Mouse (Mus musculus) liver, embryonic 11.5 days (tissue): Measurements from ENCODE around the gene Tmem107. TPM values are rescaled to one million over a fixed set of nuclear protein-coding genes. Genes with fewer than 3 reads are reported as not detected.
A peak's percentile ranks its signal among the peaks of the same experiment; 100 is the strongest.

Source experiments
- ATAC-seq: fragments of 200-750 bp; cut with Nextera tagmentation; replicated peaks from 2 replicates; pipeline ENCODE4 v1.8.0; 2017; ENCODE audit warnings: moderate number of reproducible peaks, mild to moderate bottlenecking, moderate TSS enrichment, moderate library complexity; ENCODE audit not compliant: low FRiP score
- DNase-seq: peaks from one replicate; pipeline ENCODE4 v3.0.0-alpha.2; 2017; ENCODE audit warnings: low spot score
- H3K27ac ChIP-seq: fragments of 300-500 bp; sonication (generic); 2 replicates; pipeline ENCODE4 v1.5.1; 2014; ENCODE audit warnings: mild to moderate bottlenecking, low read depth, low read length, control low read depth
- H3K27me3 ChIP-seq: fragments of 300-500 bp; sonication (generic); replicated peaks from 2 replicates; pipeline ENCODE4 v1.6.1; 2014; ENCODE audit warnings: low read length, mixed read lengths; ENCODE audit not compliant: control insufficient read depth, insufficient read depth
- H3K36me3 ChIP-seq: fragments of 300-500 bp; sonication (generic); 2 replicates; pipeline ENCODE4 v1.6.1; 2014; ENCODE audit warnings: mild to moderate bottlenecking, low read length, moderate library complexity, mixed read lengths; ENCODE audit not compliant: control insufficient read depth, insufficient read depth
- H3K4me1 ChIP-seq: fragments of 300-500 bp; sonication (generic); replicated peaks from 2 replicates; pipeline ENCODE4 v1.6.1; 2014; ENCODE audit warnings: low read length, mixed read lengths; ENCODE audit not compliant: control insufficient read depth, insufficient read depth
- H3K4me2 ChIP-seq: fragments of 300-500 bp; sonication (generic); 2 replicates; pipeline ENCODE4 v1.6.1; 2014; ENCODE audit warnings: mild to moderate bottlenecking, control low read depth, moderate library complexity
- H3K4me3 ChIP-seq: fragments of 300-500 bp; sonication (generic); 2 replicates; pipeline ENCODE4 v1.5.1; 2014; ENCODE audit warnings: low read depth, low read length, control low read depth
- H3K9ac ChIP-seq: fragments of 300-500 bp; sonication (generic); 2 replicates; pipeline ENCODE4 v1.6.1; 2014; ENCODE audit warnings: low read depth, low read length, control low read depth
- H3K9me3 ChIP-seq: fragments of 300-500 bp; sonication (generic); 2 replicates; pipeline ENCODE4 v1.6.1; 2016; ENCODE audit warnings: low read length, inconsistent platforms, mixed read lengths; ENCODE audit not compliant: control insufficient read depth
- WGBS: fragments of 180-500 bp; shearing (Covaris S2); extraction: QIAGEN DNeasy Blood & Tissue Kit; methylation state at CpG from one replicate; pipeline ENCODE4 v1.1.7; 2014; 5-methylcytosine and 5-hydroxymethylcytosine counted together
- polyA plus RNA-seq: library from polyadenylated mRNA; unstranded; fragments of >200 nt; fragmentation: Nextera tagmentation; extraction: Ambion mirVana; gene quantifications from 2 replicates; pipeline ENCODE4 v1.2.1, GENCODE M21; 2014

Tmem107 gene
- 39.1 and 43.5 TPM in 2 replicates for polyA plus RNA-seq

- peak; percentile 91 for DNase-seq
- Histone ChIP-seq H3K27ac (peak within 1 kb of the TSS; percentile 68), H3K4me2 (peak within 1 kb of the TSS; percentile 90), H3K9ac (peak within 1 kb of the TSS; percentile 81), H3K4me1 (peaks cover 40% of the 10 kb centered on the region), H3K4me3 (peak within 1 kb of the TSS; percentile 70), H3K27me3 (no peaks in the 10 kb centered on the region), H3K36me3 (no peaks in the 10 kb centered on the region), H3K9me3 (no peaks in the 10 kb centered on the region)
- under 1% methylated on average over 47 of the region's 47 CpGs for WGBS
- ATAC-seq: peak; percentile 82
These were observed at the start of gene Tmem107 for GRCm38 (mm10) chr11:69070590-69071222. Gene Tmem107, plus strand, starts transcription at chr11:69070806.

GRCm38 (mm10) chr11:69026562-69026961, 44.0 kb upstream of the Tmem107 start:
- WGBS: 93% methylated on average over 3 of the region's 3 CpGs
- DNase-seq (no peak), ATAC-seq (no peak)
- no peak overlapping the region for H3K4me2 ChIP-seq
- H3K27ac ChIP-seq: no peak overlapping the region
- H3K9ac ChIP-seq: no peak overlapping the region
- H3K4me1 ChIP-seq: no peaks in the 10 kb centered on the region
- no peaks in the 10 kb centered on the region for H3K27me3 ChIP-seq
- peaks cover 58% of the 10 kb centered on the region for H3K36me3 ChIP-seq
- no peaks in the 10 kb centered on the region for H3K9me3 ChIP-seq
- no peak overlapping the region for H3K4me3 ChIP-seq

- peaks cover 48% of the 10 kb centered on the region for H3K36me3 ChIP-seq
- ATAC-seq: peak; percentile 62
- H3K4me1 ChIP-seq: no peaks in the 10 kb centered on the region
- no peaks in the 10 kb centered on the region for H3K9me3 ChIP-seq
- no peak for DNase-seq
- H3K4me2 ChIP-seq: no peak overlapping the region
- no peak overlapping the region for H3K9ac ChIP-seq
- H3K27me3 ChIP-seq: no peaks in the 10 kb centered on the region
- H3K27ac ChIP-seq: no peak overlapping the region
- H3K4me3 ChIP-seq: no peak overlapping the region
- 66% methylated on average over 2 of the region's 2 CpGs for WGBS
These were observed 41.8 kb upstream of the Tmem107 start for GRCm38 (mm10) chr11:69028805-69029204.

- Histone ChIP-seq H3K27me3 (no peaks in the 10 kb centered on the region), H3K4me2 (no peak overlapping the region), H3K9me3 (no peaks in the 10 kb centered on the region), H3K4me3 (no peak overlapping the region), H3K36me3 (peaks cover 47% of the 10 kb centered on the region), H3K27ac (no peak overlapping the region), H3K9ac (no peak overlapping the region), H3K4me1 (peaks cover 14% of the 10 kb centered on the region)
- WGBS: 69% methylated on average over 9 of the region's 9 CpGs
- no peak for DNase-seq
- no peak for ATAC-seq
These were observed 37.1 kb upstream of the Tmem107 start for GRCm38 (mm10) chr11:69033552-69033951.

- ATAC-seq (no peak), DNase-seq (no peak)
- Histone ChIP-seq H3K4me3 (no peak overlapping the region), H3K4me1 (peaks cover 24% of the 10 kb centered on the region), H3K9me3 (no peaks in the 10 kb centered on the region), H3K9ac (no peak overlapping the region), H3K36me3 (peaks cover 37% of the 10 kb centered on the region), H3K27ac (no peak overlapping the region), H3K27me3 (no peaks in the 10 kb centered on the region), H3K4me2 (no peak overlapping the region)
- WGBS: 89% methylated on average over 3 of the region's 3 CpGs
These were observed 36.0 kb upstream of the Tmem107 start for GRCm38 (mm10) chr11:69034585-69034984.

- Histone ChIP-seq H3K4me1 (peaks cover 25% of the 10 kb centered on the region), H3K36me3 (peaks cover 31% of the 10 kb centered on the region), H3K9ac (0 out of 2 replicates have a peak overlapping the region, but pooled peaks have one; percentile 18), H3K27ac (peak overlapping the region; percentile 53; the same call in 1 of the 2 replicates), H3K9me3 (no peaks in the 10 kb centered on the region), H3K27me3 (no peaks in the 10 kb centered on the region), H3K4me2 (peak overlapping the region; percentile 98), H3K4me3 (peak overlapping the region; percentile 63; the same call in 1 of the 2 replicates)
- 77% methylated on average over 9 of the region's 9 CpGs for WGBS
- DNase-seq (no peak), ATAC-seq (no peak)
These were observed 35.2 kb upstream of the Tmem107 start for GRCm38 (mm10) chr11:69035411-69035810.

- H3K9me3 ChIP-seq: no peaks in the 10 kb centered on the region
- H3K4me1 ChIP-seq: peaks cover 25% of the 10 kb centered on the region
- peak overlapping the region; percentile 36 for H3K9ac ChIP-seq
- H3K4me2 ChIP-seq: peak overlapping the region; percentile 98
- no peaks in the 10 kb centered on the region for H3K27me3 ChIP-seq
- 6% methylated on average over 8 of the region's 8 CpGs for WGBS
- DNase-seq (peak; percentile 77), ATAC-seq (0 out of 2 replicates have a peak, but pooled peaks have one; percentile 30)
- peaks cover 26% of the 10 kb centered on the region for H3K36me3 ChIP-seq
- peak overlapping the region; percentile 53; the same call in 1 of the 2 replicates for H3K27ac ChIP-seq
- H3K4me3 ChIP-seq: peak overlapping the region; percentile 63
These were observed 34.8 kb upstream of the Tmem107 start for GRCm38 (mm10) chr11:69035849-69036248.

GRCm38 (mm10) chr11:69036486-69037230, 33.9 kb upstream of the Tmem107 start:
- ATAC-seq (0 out of 2 replicates have a peak, but pooled peaks have one; percentile 18), DNase-seq (peak; percentile 87)
- H3K4me1 ChIP-seq: peaks cover 25% of the 10 kb centered on the region
- peak overlapping the region; percentile 98 for H3K4me2 ChIP-seq
- H3K4me3 ChIP-seq: peak overlapping the region; percentile 63
- H3K27me3 ChIP-seq: no peaks in the 10 kb centered on the region
- 10% methylated on average over 20 of the region's 20 CpGs for WGBS
- peak overlapping the region; percentile 22 for H3K27ac ChIP-seq
- peak overlapping the region; percentile 67 for H3K9ac ChIP-seq
- no peaks in the 10 kb centered on the region for H3K9me3 ChIP-seq
- peaks cover 23% of the 10 kb centered on the region for H3K36me3 ChIP-seq
